Mouse (Mus musculus): ENCODE measurements around the gene Akap6.

DNA sequence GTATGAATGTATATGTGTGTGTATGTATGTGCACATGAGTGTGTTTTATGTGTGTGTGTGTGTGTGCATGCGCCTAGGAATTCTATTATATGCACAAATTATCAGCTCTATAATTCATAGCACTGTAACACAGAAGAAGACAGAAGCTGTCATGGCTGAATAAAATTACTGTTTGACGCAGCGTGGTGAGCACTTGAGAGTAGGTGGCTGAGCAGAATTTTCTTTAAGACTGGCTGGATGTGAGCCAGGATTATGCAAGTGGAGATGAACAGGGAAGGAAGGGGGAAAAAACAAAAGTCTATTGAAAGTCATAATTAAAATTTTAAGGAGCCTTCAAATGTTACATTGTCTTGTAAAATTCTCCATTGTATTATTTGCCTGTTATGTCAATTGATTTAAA is 74.7 kb downstream of the Akap6 start:
- TF ChIP-seq CTCF (IDR thresholded peaks at IDR 0.05; ENCODE audit: low read depth, low read length) (no peak), POLR2A (IDR thresholded peaks at IDR 0.05; ENCODE audit: extremely low read depth, insufficient read depth, low read length) (no peak)

Data from liver, adult 2 months (tissue).